Comparison of ENCODE assay signal across 28 mouse cellular contexts in the genomic region with DNA sequence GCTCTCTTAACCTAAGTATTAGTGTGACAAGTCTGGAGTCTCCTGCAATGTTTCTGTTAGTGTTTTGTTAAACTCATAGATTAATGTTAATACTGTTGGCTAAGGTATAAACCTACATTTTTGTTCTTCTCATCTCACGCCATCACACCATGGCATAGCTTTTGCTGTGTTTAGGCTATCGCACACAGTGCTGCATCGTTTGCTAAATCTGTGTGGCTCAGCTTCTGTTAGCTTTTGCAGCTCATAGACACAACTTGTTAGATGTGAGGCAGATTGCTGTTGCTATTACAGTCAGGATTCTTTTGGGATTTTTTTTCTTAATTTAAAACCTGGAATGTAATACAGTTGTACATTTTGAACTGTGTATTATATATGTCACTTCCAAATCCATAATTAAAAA.
"Had no signal": no experiment of that assay in that cellular context is flagged by ENCODE, and none has a peak within 500 bp of the region (broad histone marks: within the 10 kb centered on the region; RNA-seq: fewer than 3 reads in every experiment).

No protein-coding gene starts in this region.

- H3K4me1 ChIP-seq: embryonic facial prominence, embryonic 10.5 days; embryonic facial prominence, embryonic 12.5 days; embryonic facial prominence, embryonic 13.5 days; embryonic facial prominence, embryonic 15.5 days; forebrain, embryonic 10.5 days; forebrain, embryonic 13.5 days; forebrain, embryonic 15.5 days had no signal

- ATAC-seq: forebrain, embryonic 13.5 days; forebrain, embryonic 14.5 days; forebrain, embryonic 15.5 days; forebrain, embryonic 16.5 days had no signal

- H3K27me3 ChIP-seq: embryonic facial prominence, embryonic 12.5 days; embryonic facial prominence, embryonic 13.5 days; embryonic facial prominence, embryonic 15.5 days; forebrain, embryonic 13.5 days; forebrain, embryonic 15.5 days had no signal

- H3K9me3 ChIP-seq: embryonic facial prominence, embryonic 10.5 days; embryonic facial prominence, embryonic 12.5 days; embryonic facial prominence, embryonic 13.5 days; embryonic facial prominence, embryonic 15.5 days; forebrain, embryonic 10.5 days; forebrain, embryonic 13.5 days; forebrain, embryonic 15.5 days had no signal

- DNase-seq: cerebellum, adult 18-20 months; cerebellum, adult 2 months; cerebellum, adult 8-10 months; cerebellum, adult 9-10 months; cerebellum, adult 9-11 months; cerebellum, postnatal 10 days; cerebellum, postnatal 14 days; cerebellum, postnatal 25 days; cerebellum, postnatal 36 days; embryo, embryonic 11 days; gastrocnemius, adult 2 months; gastrocnemius, postnatal 10 days; gastrocnemius, postnatal 14 days; gastrocnemius, postnatal 25 days; gastrocnemius, postnatal 36 days; heart, adult 11 months; heart, adult 18-20 months; heart, adult 2 months had no signal

- H3K27ac ChIP-seq: embryonic facial prominence, embryonic 10.5 days; embryonic facial prominence, embryonic 12.5 days; embryonic facial prominence, embryonic 13.5 days; embryonic facial prominence, embryonic 15.5 days; forebrain, embryonic 10.5 days; forebrain, embryonic 13.5 days; forebrain, embryonic 15.5 days; gastrocnemius, adult 2 months; heart, adult 2 months had no signal

- H3K9ac ChIP-seq: embryonic facial prominence, embryonic 12.5 days; embryonic facial prominence, embryonic 13.5 days; embryonic facial prominence, embryonic 15.5 days; forebrain, embryonic 13.5 days; forebrain, embryonic 15.5 days had no signal

- H3K4me2 ChIP-seq: embryonic facial prominence, embryonic 12.5 days; embryonic facial prominence, embryonic 13.5 days; embryonic facial prominence, embryonic 15.5 days; forebrain, embryonic 13.5 days; forebrain, embryonic 15.5 days had no signal

- H3K4me3 ChIP-seq: embryonic facial prominence, embryonic 10.5 days; embryonic facial prominence, embryonic 12.5 days; embryonic facial prominence, embryonic 13.5 days; embryonic facial prominence, embryonic 15.5 days; erythroblast, embryonic 14.5 days; forebrain, embryonic 10.5 days; forebrain, embryonic 13.5 days; forebrain, embryonic 15.5 days; gastrocnemius, adult 2 months; heart, adult 2 months had no signal

- H3K36me3 ChIP-seq: embryonic facial prominence, embryonic 10.5 days; embryonic facial prominence, embryonic 12.5 days; embryonic facial prominence, embryonic 13.5 days; embryonic facial prominence, embryonic 15.5 days; forebrain, embryonic 10.5 days; forebrain, embryonic 15.5 days had no signal
